Mouse (Mus musculus): ENCODE measurements at regions not wholly inside any gene's neighbourhood (a gene's known extent, or its start where the extent isn't known, plus 50 kb on each side); places are given as distances from the start of the nearest gene placed in this dataset.

- DNase-seq: no peak
Measured at GRCm38 (mm10) chr3:60417001-60417400, 55.6 kb upstream of the Mbnl1 start.

GRCm38 (mm10) chr3:60418652-60419051, 54.0 kb upstream of the Mbnl1 start:
- DNase-seq: no peak

GRCm38 (mm10) chr3:60419216-60419615, 53.4 kb upstream of the Mbnl1 start:
- no peak for DNase-seq

All from thymus, postnatal 36 days (tissue).